8 mouse cellular contexts compared by ENCODE assay signal in genomic region chr10:59503433-59504210, GRCm38 (mm10).
DNase-seq lines count a peak whose midpoint lies in the region; ATAC-seq and TF ChIP-seq lines count a peak whose summit lies in the region.

No protein-coding gene starts in this region.

- 0 out of 2 replicates have a peak overlapping the region, but pooled peaks have one; percentile 9 for H3K4me3 ChIP-seq in forebrain, postnatal 0 days (ENCODE audit: low read depth, low read length)
- peak overlapping the region; percentile 4 to 26; a peak in 1 of 4 replicates for H3K4me3 ChIP-seq in liver, embryonic 14.5 days (ENCODE audit: insufficient read depth in 1 of 2, low read depth in 2 of 2, low read length in 2 of 2)
- H3K4me3 ChIP-seq in olfactory bulb, adult 2 months (ENCODE audit: insufficient read depth, low read depth, low read length), result peak overlapping the region; percentile 22

- H3K27ac ChIP-seq in forebrain, postnatal 0 days (ENCODE audit: low read depth, low read length), result no peak overlapping the region; the same call in 1 of the 2 replicates
- no peak overlapping the region for H3K27ac ChIP-seq in liver, embryonic 14.5 days
- no peak overlapping the region for H3K27ac ChIP-seq in olfactory bulb, adult 2 months (ENCODE audit: insufficient read depth, low read depth, low read length)

- ATAC-seq in forebrain, postnatal 0 days, result peak; percentile 87
- ATAC-seq in liver, embryonic 14.5 days (ENCODE audit: insufficient read depth), result no peak
- no peak for ATAC-seq in monocyte, adult 5-6 weeks (replicated peaks; ENCODE audit: insufficient number of reproducible peaks, low FRiP score, low TSS enrichment, poor library complexity, severe bottlenecking)
- no peak for ATAC-seq in cerebellum, adult (ENCODE audit: insufficient number of reproducible peaks, low FRiP score, low TSS enrichment)

- H3K4me2 ChIP-seq in forebrain, postnatal 0 days (ENCODE audit: low read depth), result peak overlapping the region; percentile 48
- H3K4me2 ChIP-seq in liver, embryonic 14.5 days (ENCODE audit: low read depth), result peak overlapping the region; percentile 38

- H3K36me3 ChIP-seq in forebrain, postnatal 0 days (ENCODE audit: insufficient read depth), result no peaks in the 10 kb centered on the region
- no peaks in the 10 kb centered on the region for H3K36me3 ChIP-seq in liver, embryonic 14.5 days (replicated peaks; ENCODE audit: control insufficient read depth, insufficient read depth, low read depth)

- TF ChIP-seq CTCF in brain, embryonic 14.5 days (IDR thresholded peaks at IDR 0.05; ENCODE audit: borderline replicate concordance, extremely low read depth, insufficient read depth, insufficient read length), result no peak
- no peak for TF ChIP-seq CTCF in forebrain, postnatal 0 days (IDR thresholded peaks at IDR 0.05; ENCODE audit: low read depth)
- no peak for TF ChIP-seq CTCF in liver, embryonic 14.5 days (IDR thresholded peaks at IDR 0.05; ENCODE audit: low read depth)
- TF ChIP-seq CTCF in olfactory bulb, adult 2 months (IDR thresholded peaks at IDR 0.05; ENCODE audit: insufficient read depth, low read depth, low read length), result no peak

- TF ChIP-seq POLR2A in brain, embryonic 14.5 days (IDR thresholded peaks at IDR 0.05; ENCODE audit: borderline replicate concordance, extremely low read depth, insufficient read depth, insufficient read length, poor library complexity, severe bottlenecking), result no peak
- TF ChIP-seq POLR2A in olfactory bulb, adult 2 months (IDR thresholded peaks at IDR 0.05; ENCODE audit: insufficient read depth, low read depth, low read length), result no peak

- TF ChIP-seq EP300 in liver, embryonic 14.5 days (IDR thresholded peaks at IDR 0.05; ENCODE audit: low read depth), result no peak

- peak; percentile 71 for DNase-seq in brain, embryonic 14.5 days (ENCODE audit: low read depth)
- DNase-seq in forebrain, postnatal 0 days, result peak; percentile 63
- peak; percentile 56 for DNase-seq in heart, postnatal 25 days (ENCODE audit: low spot score)
- peak; percentile 53 to 54 for DNase-seq in kidney, postnatal 36 days
- peak in 2 of 3 experiments; percentile 6 to 9 for DNase-seq in liver, embryonic 14.5 days (ENCODE audit: low read depth in 3 of 3, low spot score in 3 of 3)

- intact Hi-C loops in heart, postnatal 25 days (cut with DNase I), result loop anchor here (5.0 kb wide), 1 partner anchor 114 kb away; the partner anchor contains the start of genes Gm10322 and Mcu

- H3K9me3 ChIP-seq in forebrain, postnatal 0 days (ENCODE audit: low read length), result no peaks in the 10 kb centered on the region
- no peaks in the 10 kb centered on the region for H3K9me3 ChIP-seq in liver, embryonic 14.5 days (ENCODE audit: control insufficient read depth, low read length)

- WGBS in forebrain, postnatal 0 days, result 51% methylated on average over 31 of the region's 31 CpGs
- 68% methylated on average over 31 of the region's 31 CpGs for WGBS in liver, embryonic 14.5 days (ENCODE audit: insufficient replicate concordance)
- WGBS in olfactory bulb, adult 2 months, result 41% methylated on average over 31 of the region's 31 CpGs

- no peaks in the 10 kb centered on the region for H3K27me3 ChIP-seq in forebrain, postnatal 0 days (ENCODE audit: insufficient read depth, low read length)
- H3K27me3 ChIP-seq in liver, embryonic 14.5 days (ENCODE audit: control insufficient read depth, insufficient read depth, low read length), result no peaks in the 10 kb centered on the region

- 0 out of 2 replicates have a peak, but pooled peaks cover 4% of the 10 kb centered on the region for H3K4me1 ChIP-seq in forebrain, postnatal 0 days (ENCODE audit: insufficient read depth)
- H3K4me1 ChIP-seq in liver, embryonic 14.5 days (replicated peaks; ENCODE audit: control insufficient read depth in 2 of 2, insufficient read depth in 2 of 2, low read length in 1 of 2), result no peaks in the 10 kb centered on the region
- peaks cover 15% of the 10 kb centered on the region for H3K4me1 ChIP-seq in olfactory bulb, adult 2 months (ENCODE audit: control insufficient read depth, insufficient read depth, low read length)

- H3K9ac ChIP-seq in forebrain, postnatal 0 days, result no peak overlapping the region
- H3K9ac ChIP-seq in liver, embryonic 14.5 days (replicated peaks), result no peak overlapping the region

Comparison
In these comparisons a context has a peak if more than half of its experiments do, and no peak if none do; other contexts are left out.
1. DNase-seq: peak in every context shown above with its lines; median percentile 71 in brain, embryonic 14.5 days; 63 in forebrain, postnatal 0 days; 56 in heart, postnatal 25 days; 54 in kidney, postnatal 36 days; 8 in liver, embryonic 14.5 days.